Mouse (Mus musculus) embryonic facial prominence, embryonic 10.5 days (tissue): ENCODE measurements around the gene Elf4. TPM values are rescaled to one million over a fixed set of nuclear protein-coding genes. Genes with fewer than 3 reads are reported as not detected.
"Not testable (repeated sequence)": the region's sequence is repeated elsewhere in the genome, so short reads cannot be mapped to it uniquely, and the experiment has no call there.

Experiments used
- DNase-seq: peaks from one replicate; pipeline ENCODE4 v3.0.0-alpha.2; 2017; ENCODE audit warnings: low spot score
- H3K27ac ChIP-seq: fragments of 300-500 bp; sonication (generic); replicated peaks from 2 replicates; pipeline ENCODE4 v1.5.1; 2016; ENCODE audit warnings: mild to moderate bottlenecking
- H3K27me3 ChIP-seq: fragments of 300-500 bp; sonication (generic); replicated peaks from 2 replicates; pipeline ENCODE4 v1.6.1; 2016; ENCODE audit warnings: low read depth, mild to moderate bottlenecking; ENCODE audit not compliant: poor library complexity, severe bottlenecking
- H3K36me3 ChIP-seq: fragments of 300-500 bp; sonication (generic); replicated peaks from 2 replicates; pipeline ENCODE4 v1.6.1; 2016; ENCODE audit warnings: mild to moderate bottlenecking, moderate library complexity
- H3K4me1 ChIP-seq: fragments of 300-500 bp; sonication (generic); 2 replicates; pipeline ENCODE4 v1.6.1; 2016
- H3K4me3 ChIP-seq: fragments of 300-500 bp; sonication (generic); 2 replicates; pipeline ENCODE4 v1.5.1; 2016; ENCODE audit warnings: mild to moderate bottlenecking, moderate library complexity
- H3K9me3 ChIP-seq: fragments of 300-500 bp; sonication (generic); 2 replicates; pipeline ENCODE4 v1.6.1; 2016; ENCODE audit warnings: mild to moderate bottlenecking
- WGBS: fragments of 180-500 bp; shearing (Covaris S2); methylation state at CpG from one replicate; pipeline ENCODE4 v1.1.7; 2016; 5-methylcytosine and 5-hydroxymethylcytosine counted together
- polyA plus RNA-seq: library from polyadenylated mRNA; unstranded; fragments of >200 nt; fragmentation: Nextera tagmentation; extraction: Ambion mirVana; gene quantifications from 2 replicates; pipeline ENCODE4 v1.2.1, GENCODE M21; 2016

The Elf4 gene
- polyA plus RNA-seq, 1 experiment from 2014 or later = 2.4 TPM

DNA sequence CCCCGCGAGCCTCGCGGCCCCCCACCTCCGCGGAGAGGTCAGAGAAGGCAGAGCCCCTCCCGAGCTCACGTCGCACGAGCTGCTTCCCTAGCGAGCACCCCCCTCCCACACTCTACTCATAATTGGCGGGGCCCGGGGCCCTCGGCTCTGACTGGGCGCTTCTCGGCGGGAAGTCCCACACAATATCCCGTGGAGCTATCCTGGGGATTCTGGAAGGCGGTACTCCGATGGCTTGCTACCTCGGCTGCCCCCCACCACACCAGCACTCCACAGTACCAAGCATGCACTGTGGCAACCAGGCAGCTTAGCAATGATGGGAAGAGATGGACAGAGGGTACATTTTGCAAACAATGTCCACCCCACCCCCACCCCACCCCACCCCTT is 8.4 kb downstream of the Elf4 start:
- 14% methylated on average over 21 of the region's 21 CpGs for WGBS
- H3K4me1 ChIP-seq = peaks cover 25% of the 10 kb centered on the region
- no peak for DNase-seq
- peak overlapping the region; percentile 55 for H3K4me3 ChIP-seq
- no peaks in the 10 kb centered on the region for H3K36me3 ChIP-seq
- no peak overlapping the region for H3K27ac ChIP-seq
- H3K27me3 ChIP-seq = peaks cover 72% of the 10 kb centered on the region
- peaks cover 2% of the 10 kb centered on the region; the same call in 1 of the 2 replicates for H3K9me3 ChIP-seq

DNA sequence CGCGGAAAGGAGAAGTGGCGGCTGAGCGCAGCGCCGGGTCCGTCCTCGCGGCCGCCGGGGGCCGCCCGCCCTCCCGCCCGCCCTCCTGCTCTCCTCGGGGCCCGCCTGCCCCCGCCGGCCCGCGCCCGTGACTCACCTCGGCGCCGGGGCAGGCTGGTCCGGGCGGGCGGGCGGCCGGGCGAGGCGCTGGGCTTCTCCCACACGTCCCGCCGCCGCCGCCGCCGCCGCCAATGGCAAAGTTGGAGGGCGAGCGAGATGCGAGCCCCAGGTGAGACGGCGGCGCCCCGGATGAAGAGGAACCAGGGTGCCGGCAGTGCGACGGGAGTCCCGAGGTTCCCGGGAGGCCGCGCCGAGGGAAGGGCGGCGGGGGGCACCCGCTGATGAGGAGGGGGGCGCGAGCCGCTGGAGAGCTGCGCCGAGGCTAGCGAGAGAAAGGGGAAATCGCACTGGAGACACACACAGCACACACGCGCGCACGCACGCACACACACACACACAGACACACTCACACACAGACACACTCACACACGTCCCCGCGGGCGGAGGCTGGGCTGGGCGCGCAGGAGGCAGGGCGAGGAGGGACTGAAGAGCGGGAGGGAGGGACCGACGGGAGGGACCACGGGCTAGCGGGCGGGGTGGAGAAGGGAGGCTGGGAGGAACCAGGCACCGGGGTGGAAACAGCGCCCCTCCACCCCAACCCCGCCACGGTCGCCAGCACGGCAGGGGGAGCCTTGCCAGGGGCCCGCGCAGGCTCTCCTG is 9.0 kb downstream of the Elf4 start:
- no peaks in the 10 kb centered on the region for H3K36me3 ChIP-seq
- 30% methylated on average over 79 of the region's 91 CpGs for WGBS
- H3K27ac ChIP-seq = peak overlapping the region; percentile 66
- H3K9me3 ChIP-seq = peaks cover 2% of the 10 kb centered on the region; the same call in 1 of the 2 replicates
- peaks cover 25% of the 10 kb centered on the region for H3K4me1 ChIP-seq
- H3K27me3 ChIP-seq = peaks cover 72% of the 10 kb centered on the region
- DNase-seq = peak; percentile 55
- peak overlapping the region; percentile 55 for H3K4me3 ChIP-seq

- Histone ChIP-seq H3K27me3 (peaks cover 72% of the 10 kb centered on the region), H3K4me3 (peak overlapping the region; percentile 55), H3K4me1 (peaks cover 25% of the 10 kb centered on the region), H3K36me3 (no peaks in the 10 kb centered on the region), H3K9me3 (peaks cover 2% of the 10 kb centered on the region; the same call in 1 of the 2 replicates), H3K27ac (peak overlapping the region; percentile 66; the same call in 1 of the 2 replicates)
- 21% methylated on average over 71 of the region's 71 CpGs for WGBS
- DNase-seq = peak; percentile 43
Observed at GRCm38 (mm10) chrX:48452931-48453673, 9.8 kb downstream of the Elf4 start.

GRCm38 (mm10) chrX:48452231-48452890 is 10.6 kb downstream of the Elf4 start:
- H3K4me1 ChIP-seq = peaks cover 25% of the 10 kb centered on the region
- peaks cover 2% of the 10 kb centered on the region; the same call in 1 of the 2 replicates for H3K9me3 ChIP-seq
- H3K36me3 ChIP-seq = no peaks in the 10 kb centered on the region
- peak overlapping the region; percentile 55 for H3K4me3 ChIP-seq
- peaks cover 72% of the 10 kb centered on the region for H3K27me3 ChIP-seq
- H3K27ac ChIP-seq = no peak overlapping the region
- WGBS = 29% methylated on average over 9 of the region's 9 CpGs
- DNase-seq = no peak

DNA sequence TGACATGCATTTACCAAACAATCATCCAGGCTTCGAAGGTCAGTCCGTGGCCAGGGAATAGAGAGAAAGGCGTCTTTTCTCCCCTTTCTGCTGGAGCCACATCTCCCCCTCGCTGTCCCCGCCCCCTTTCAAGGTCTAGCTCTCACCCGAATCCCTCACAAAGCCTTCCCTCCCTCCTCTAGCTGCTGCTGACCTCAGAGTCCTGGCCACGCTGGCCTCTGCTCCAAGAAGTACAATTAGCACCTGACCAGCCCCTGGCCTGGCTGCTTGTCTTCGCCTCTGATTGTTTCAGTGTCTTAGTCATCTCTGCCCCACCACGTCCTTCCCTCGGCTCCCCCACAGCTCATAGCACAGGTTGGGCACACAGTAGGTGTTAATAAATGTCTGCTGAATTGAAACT is 13.3 kb downstream of the Elf4 start:
- DNase-seq = no peak
- H3K4me3 ChIP-seq = no peak overlapping the region
- WGBS = 17% methylated on average over 10 of the region's 10 CpGs
- peaks cover 25% of the 10 kb centered on the region for H3K4me1 ChIP-seq
- H3K27me3 ChIP-seq = peaks cover 46% of the 10 kb centered on the region
- peaks cover 2% of the 10 kb centered on the region; the same call in 1 of the 2 replicates for H3K9me3 ChIP-seq
- H3K36me3 ChIP-seq = no peaks in the 10 kb centered on the region
- no peak overlapping the region for H3K27ac ChIP-seq

DNA sequence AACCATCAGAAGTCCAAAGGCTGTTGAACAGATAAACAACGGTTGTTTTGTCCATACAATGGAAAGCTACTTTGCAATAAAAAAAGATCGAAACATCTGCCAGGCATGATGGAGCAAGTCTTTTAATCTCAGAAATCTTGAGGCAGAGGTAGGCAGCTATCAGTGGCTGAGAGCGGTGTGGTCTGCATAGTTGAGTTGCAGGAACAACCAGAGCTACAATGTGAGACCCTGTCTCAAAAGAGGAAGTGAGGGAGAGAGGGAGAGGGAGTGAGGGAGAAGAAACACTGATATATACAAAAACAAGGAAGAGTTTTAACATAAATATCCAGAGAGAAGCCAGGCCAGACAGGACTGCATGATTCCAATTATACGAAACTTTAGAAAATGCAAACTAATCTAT is 18.3 kb downstream of the Elf4 start:
- no peak overlapping the region for H3K27ac ChIP-seq
- H3K4me3 ChIP-seq = no peak overlapping the region
- 90% methylated on average over 4 of the region's 4 CpGs for WGBS
- H3K9me3 ChIP-seq = no peaks in the 10 kb centered on the region
- DNase-seq = no peak
- no peaks in the 10 kb centered on the region for H3K36me3 ChIP-seq
- 0 out of 2 replicates have a peak, but pooled peaks cover under 1% of the 10 kb centered on the region for H3K27me3 ChIP-seq
- H3K4me1 ChIP-seq = peaks cover 2% of the 10 kb centered on the region; the same call in 1 of the 2 replicates

DNA sequence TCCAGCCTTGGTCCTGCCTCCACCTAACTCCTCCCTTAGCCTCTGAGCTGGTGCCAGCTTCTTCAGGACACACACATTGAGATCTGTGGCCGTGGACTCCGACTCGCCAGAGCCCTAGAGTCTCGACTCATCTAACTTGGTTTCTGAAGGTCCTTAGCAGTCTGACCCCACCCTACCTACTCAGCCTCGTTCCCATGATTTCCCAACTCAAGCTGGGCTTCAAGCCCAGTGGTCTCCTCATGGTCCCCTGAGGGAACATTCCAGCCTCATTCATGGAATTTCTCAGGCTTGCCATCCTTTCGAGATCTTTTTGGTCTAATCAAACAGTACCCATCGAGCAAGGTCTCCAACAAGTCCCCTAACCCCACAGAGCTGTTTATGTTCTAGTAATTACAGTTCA is 21.0 kb downstream of the Elf4 start:
- Histone ChIP-seq H3K27me3 (no peaks in the 10 kb centered on the region), H3K4me3 (no peak overlapping the region), H3K27ac (no peak overlapping the region), H3K36me3 (no peaks in the 10 kb centered on the region), H3K4me1 (0 out of 2 replicates have a peak, but pooled peaks cover 6% of the 10 kb centered on the region), H3K9me3 (no peaks in the 10 kb centered on the region)
- no peak for DNase-seq
- 81% methylated on average over 7 of the region's 7 CpGs for WGBS

DNA sequence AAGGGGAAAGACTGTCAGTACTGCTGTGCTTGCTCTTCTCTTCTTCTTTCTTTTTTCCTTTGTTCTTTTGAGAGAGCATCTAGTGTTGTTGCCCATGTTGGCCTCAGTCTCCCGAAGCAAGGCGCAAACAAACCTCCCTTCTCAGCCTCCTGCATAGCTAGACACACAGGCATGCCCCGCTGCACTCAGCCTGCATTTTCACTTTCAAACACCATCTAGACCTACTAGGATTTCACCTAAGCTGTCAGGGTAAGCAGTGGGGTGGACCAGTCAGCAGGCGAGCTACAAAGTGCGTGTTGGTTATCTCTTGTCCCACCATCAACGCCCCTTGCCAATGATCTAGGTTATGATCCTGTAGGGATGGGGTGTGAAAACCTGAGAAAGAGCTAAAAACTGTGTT is 21.4 kb downstream of the Elf4 start:
- Histone ChIP-seq H3K4me1 (0 out of 2 replicates have a peak, but pooled peaks cover 6% of the 10 kb centered on the region), H3K9me3 (no peaks in the 10 kb centered on the region), H3K27ac (no peak overlapping the region), H3K36me3 (no peaks in the 10 kb centered on the region), H3K27me3 (no peaks in the 10 kb centered on the region), H3K4me3 (no peak overlapping the region)
- WGBS = 89% methylated on average over 6 of the region's 6 CpGs
- DNase-seq = no peak

- WGBS = 65% methylated on average over 4 of the region's 4 CpGs
- DNase-seq = no peak
- no peak overlapping the region for H3K27ac ChIP-seq
Observed at GRCm38 (mm10) chrX:48439036-48439435, 23.9 kb downstream of the Elf4 start.

DNA sequence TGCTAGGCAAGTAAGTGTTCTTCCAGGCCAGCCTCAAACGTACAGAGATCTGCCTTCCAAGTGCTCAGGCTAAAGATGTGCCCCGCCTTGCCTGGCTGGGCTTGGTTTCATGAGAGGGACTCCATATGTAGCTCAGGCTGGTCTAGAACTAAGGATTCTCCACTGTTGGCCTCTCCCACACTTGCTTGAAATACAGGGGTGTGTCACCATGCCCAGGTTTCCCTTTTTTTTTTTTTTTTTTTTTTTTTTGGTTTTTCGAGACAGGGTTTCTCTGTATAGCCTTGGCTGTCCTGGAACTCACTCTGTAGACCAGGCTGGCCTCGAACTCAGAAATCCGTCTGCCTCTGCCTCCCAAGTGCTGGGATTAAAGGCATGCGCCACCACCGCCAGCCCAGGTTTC is 26.9 kb downstream of the Elf4 start:
- not testable (repeated sequence) for H3K27ac ChIP-seq, H3K4me3 ChIP-seq, DNase-seq, H3K36me3 ChIP-seq, H3K9me3 ChIP-seq, H3K27me3 ChIP-seq
- H3K4me1 ChIP-seq = peaks cover 14% of the 10 kb centered on the region
- 91% methylated on average over 7 of the region's 7 CpGs for WGBS

More at GRCm38 (mm10) chrX:48439036-48439435, 23.9 kb downstream of the Elf4 start:
- no peaks in the 10 kb centered on the region for H3K27me3 ChIP-seq
- H3K9me3 ChIP-seq = no peaks in the 10 kb centered on the region
- 0 out of 2 replicates have a peak, but pooled peaks cover 6% of the 10 kb centered on the region for H3K4me1 ChIP-seq
- H3K4me3 ChIP-seq = no peak overlapping the region
- H3K36me3 ChIP-seq = no peaks in the 10 kb centered on the region

GRCm38 (mm10) chrX:48435477-48435900 is 27.4 kb downstream of the Elf4 start:
- Histone ChIP-seq H3K27me3 (peaks cover 6% of the 10 kb centered on the region), H3K27ac (no peak overlapping the region)
- WGBS = 75% methylated on average over 9 of the region's 9 CpGs

GRCm38 (mm10) chrX:48434251-48434650 is 28.7 kb downstream of the Elf4 start:
- no peaks in the 10 kb centered on the region for H3K9me3 ChIP-seq
- H3K27me3 ChIP-seq = peaks cover 6% of the 10 kb centered on the region
- H3K4me3 ChIP-seq = no peak overlapping the region
- H3K27ac ChIP-seq = no peak overlapping the region
- no peak for DNase-seq
- peaks cover 13% of the 10 kb centered on the region for H3K4me1 ChIP-seq
- H3K36me3 ChIP-seq = no peaks in the 10 kb centered on the region
- 90% methylated on average over 1 of the region's 1 CpGs for WGBS

More at GRCm38 (mm10) chrX:48435477-48435900, 27.4 kb downstream of the Elf4 start:
- Histone ChIP-seq H3K4me1 (peaks cover 14% of the 10 kb centered on the region), H3K9me3 (no peaks in the 10 kb centered on the region), H3K4me3 (no peak overlapping the region), H3K36me3 (no peaks in the 10 kb centered on the region)
- DNase-seq = no peak
